Mouse (Mus musculus): ENCODE data around the gene Taf11. TPM values are rescaled to one million over a fixed set of nuclear protein-coding genes. Genes with fewer than 3 reads are reported as not detected.

Gene Taf11
- polyA plus RNA-seq, 1 experiment: 38.4 TPM

DNA sequence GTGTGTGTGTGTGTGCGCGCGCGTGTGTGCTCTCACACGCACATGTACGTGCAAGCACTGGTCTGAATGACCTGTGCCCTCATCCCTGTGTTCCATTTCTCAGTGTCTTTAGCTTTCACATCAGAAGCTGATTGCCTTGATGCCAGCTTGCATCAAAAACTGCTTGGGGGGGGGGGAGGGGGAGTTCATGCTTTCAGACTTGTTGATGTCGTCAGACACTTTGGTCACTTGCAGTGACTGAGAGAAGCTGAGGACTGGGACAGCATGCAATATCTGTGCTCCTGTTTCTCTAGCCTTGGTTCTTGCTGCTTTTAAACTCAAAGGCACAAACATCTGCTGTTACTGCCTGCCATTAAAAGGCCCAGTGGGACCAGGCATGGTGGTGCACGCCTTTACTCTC lies 36.7 kb upstream of the Taf11 start:
- H3ac ChIP-seq (ENCODE audit: control insufficient read depth, insufficient read length, low read depth): no peak overlapping the region
- no peak for TF ChIP-seq MYOD1 (IDR thresholded peaks at IDR 0.05; ENCODE audit: control insufficient read depth, insufficient read length, low read depth)
- no peak for TF ChIP-seq FOSL1 (IDR thresholded peaks at IDR 0.05; ENCODE audit: insufficient read depth, low read length, poor library complexity, severe bottlenecking)
- TF ChIP-seq MAX (IDR thresholded peaks at IDR 0.05): no peak
- no peak for TF ChIP-seq CEBPB (IDR thresholded peaks at IDR 0.05; ENCODE audit: low read depth)
- TF ChIP-seq CTCF (IDR thresholded peaks at IDR 0.05; ENCODE audit: control insufficient read depth, insufficient read depth, insufficient read length): no peak
- TF ChIP-seq USF1 (IDR thresholded peaks at IDR 0.05; ENCODE audit: low read depth): no peak
- no peak for TF ChIP-seq MYOG (IDR thresholded peaks at IDR 0.05; ENCODE audit: control insufficient read depth, extremely low read depth, insufficient read length)
- H3K27me3 ChIP-seq (ENCODE audit: control insufficient read depth, insufficient read depth, insufficient read length): no peaks in the 10 kb centered on the region
- no peaks in the 10 kb centered on the region for H3K36me3 ChIP-seq (ENCODE audit: control insufficient read depth, insufficient read depth)
- no peaks in the 10 kb centered on the region for H3K79me2 ChIP-seq (ENCODE audit: control insufficient read depth, insufficient read depth)
- peaks cover 1% of the 10 kb centered on the region for H3K79me3 ChIP-seq (ENCODE audit: low read depth)
- no peak overlapping the region for H3K4me3 ChIP-seq (ENCODE audit: insufficient read depth, poor library complexity, severe bottlenecking)

DNA sequence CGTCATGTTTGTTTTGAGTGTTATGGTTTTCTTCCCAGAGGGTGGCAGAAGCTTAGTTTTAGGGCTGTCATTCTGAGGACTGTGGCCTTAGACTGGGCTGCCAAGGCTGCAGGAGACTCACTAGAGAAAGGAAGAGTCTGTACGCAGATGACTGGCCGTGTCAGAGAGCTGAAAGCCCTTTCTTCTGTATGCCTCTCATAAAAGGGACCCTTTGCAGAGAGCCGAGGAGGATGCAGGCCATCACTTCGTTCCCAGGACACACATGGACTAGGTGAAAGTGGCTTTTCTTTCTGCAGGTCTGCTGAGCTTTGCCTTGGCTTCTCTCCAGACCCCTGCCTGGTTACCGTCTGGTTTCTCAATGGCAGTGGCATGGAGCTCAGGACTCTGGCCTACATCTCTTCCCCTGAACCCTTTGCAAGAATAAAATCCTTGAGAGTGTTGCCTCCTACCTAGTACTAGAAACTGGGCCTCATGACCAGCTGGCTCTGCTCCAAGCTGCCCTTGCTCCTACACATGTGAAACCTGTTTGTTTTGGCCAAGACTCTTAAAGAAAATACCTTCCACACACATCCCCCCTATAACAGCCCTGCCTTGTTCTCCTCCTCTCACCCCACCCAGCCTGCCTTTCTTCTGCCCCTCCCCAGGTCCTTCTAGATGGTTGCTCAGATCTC lies 36.0 kb upstream of the Taf11 start:
- Histone ChIP-seq H3K36me3 (ENCODE audit: control insufficient read depth, insufficient read depth) (no peaks in the 10 kb centered on the region), H3ac (ENCODE audit: control insufficient read depth, insufficient read length, low read depth) (no peak overlapping the region), H3K79me2 (ENCODE audit: control insufficient read depth, insufficient read depth) (no peaks in the 10 kb centered on the region), H3K27me3 (ENCODE audit: control insufficient read depth, insufficient read depth, insufficient read length) (no peaks in the 10 kb centered on the region), H3K79me3 (ENCODE audit: low read depth) (peaks cover 1% of the 10 kb centered on the region), H3K4me3 (ENCODE audit: insufficient read depth, poor library complexity, severe bottlenecking) (no peak overlapping the region)
- no peak for TF ChIP-seq CTCF (IDR thresholded peaks at IDR 0.05; ENCODE audit: control insufficient read depth, insufficient read depth, insufficient read length)
- no peak for TF ChIP-seq MYOD1 (IDR thresholded peaks at IDR 0.05; ENCODE audit: control insufficient read depth, insufficient read length, low read depth)
- no peak for TF ChIP-seq USF1 (IDR thresholded peaks at IDR 0.05; ENCODE audit: low read depth)
- no peak for TF ChIP-seq MAX (IDR thresholded peaks at IDR 0.05)
- no peak for TF ChIP-seq FOSL1 (IDR thresholded peaks at IDR 0.05; ENCODE audit: insufficient read depth, low read length, poor library complexity, severe bottlenecking)
- TF ChIP-seq MYOG (IDR thresholded peaks at IDR 0.05; ENCODE audit: control insufficient read depth, extremely low read depth, insufficient read length): no peak
- no peak for TF ChIP-seq CEBPB (IDR thresholded peaks at IDR 0.05; ENCODE audit: low read depth)

DNA sequence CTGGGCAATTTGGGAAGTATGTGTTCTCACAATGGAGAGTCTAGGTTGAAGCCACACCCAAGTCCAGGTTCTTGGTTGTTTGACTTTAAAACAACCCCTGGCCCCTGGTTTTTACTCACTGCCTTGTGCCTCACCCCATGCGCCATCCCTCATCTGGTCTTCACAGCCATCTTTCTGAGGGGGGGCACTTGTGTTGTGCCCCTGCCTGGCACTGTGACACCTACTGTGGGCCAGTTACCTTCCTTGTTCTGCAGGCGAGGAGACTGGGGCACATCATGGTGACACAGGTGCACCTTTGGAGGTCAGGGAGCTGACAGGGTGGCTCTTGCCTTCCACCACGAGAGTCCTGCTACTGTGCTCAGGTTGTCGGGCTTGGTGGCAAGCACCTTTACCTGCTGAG lies 32.5 kb upstream of the Taf11 start:
- Histone ChIP-seq H3ac (ENCODE audit: control insufficient read depth, insufficient read length, low read depth) (no peak overlapping the region), H3K4me3 (ENCODE audit: insufficient read depth, poor library complexity, severe bottlenecking) (no peak overlapping the region), H3K27me3 (ENCODE audit: control insufficient read depth, insufficient read depth, insufficient read length) (no peaks in the 10 kb centered on the region), H3K36me3 (ENCODE audit: control insufficient read depth, insufficient read depth) (no peaks in the 10 kb centered on the region), H3K79me2 (ENCODE audit: control insufficient read depth, insufficient read depth) (peaks cover 5% of the 10 kb centered on the region), H3K79me3 (ENCODE audit: low read depth) (peaks cover 1% of the 10 kb centered on the region)
- no peak for TF ChIP-seq MYOD1 (IDR thresholded peaks at IDR 0.05; ENCODE audit: control insufficient read depth, insufficient read length, low read depth)
- no peak for TF ChIP-seq MYOG (IDR thresholded peaks at IDR 0.05; ENCODE audit: control insufficient read depth, extremely low read depth, insufficient read length)
- TF ChIP-seq CTCF (IDR thresholded peaks at IDR 0.05; ENCODE audit: control insufficient read depth, insufficient read depth, insufficient read length): no peak
- TF ChIP-seq FOSL1 (IDR thresholded peaks at IDR 0.05; ENCODE audit: insufficient read depth, low read length, poor library complexity, severe bottlenecking): no peak
- no peak for TF ChIP-seq USF1 (IDR thresholded peaks at IDR 0.05; ENCODE audit: low read depth)
- TF ChIP-seq MAX (IDR thresholded peaks at IDR 0.05): no peak
- no peak for TF ChIP-seq CEBPB (IDR thresholded peaks at IDR 0.05; ENCODE audit: low read depth)

DNA sequence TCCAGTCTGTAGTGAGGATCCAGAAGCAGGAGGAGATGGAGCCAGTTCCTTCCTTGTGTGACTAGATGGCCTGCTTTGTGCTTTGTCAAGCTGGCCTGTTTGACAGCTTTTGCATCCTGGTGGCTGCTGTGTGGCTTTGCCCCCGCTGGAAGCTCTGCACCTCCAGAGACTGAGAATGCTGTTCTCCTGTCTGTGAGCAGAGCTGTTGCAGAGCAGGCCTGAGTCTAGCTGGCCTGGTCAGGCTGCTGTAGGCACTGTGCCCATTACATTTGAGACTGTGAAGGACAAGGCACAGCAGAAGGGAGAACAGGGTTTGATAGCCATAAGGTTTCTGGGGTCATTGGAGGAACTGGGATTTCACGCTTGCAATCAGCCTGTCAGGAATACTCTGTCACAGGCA lies 32.1 kb upstream of the Taf11 start:
- peaks cover 1% of the 10 kb centered on the region for H3K79me3 ChIP-seq (ENCODE audit: low read depth)
- peaks cover 5% of the 10 kb centered on the region for H3K79me2 ChIP-seq (ENCODE audit: control insufficient read depth, insufficient read depth)
- H3K27me3 ChIP-seq (ENCODE audit: control insufficient read depth, insufficient read depth, insufficient read length): no peaks in the 10 kb centered on the region
- no peak overlapping the region for H3K4me3 ChIP-seq (ENCODE audit: insufficient read depth, poor library complexity, severe bottlenecking)
- TF ChIP-seq MYOD1 (IDR thresholded peaks at IDR 0.05; ENCODE audit: control insufficient read depth, insufficient read length, low read depth): no peak
- no peak for TF ChIP-seq FOSL1 (IDR thresholded peaks at IDR 0.05; ENCODE audit: insufficient read depth, low read length, poor library complexity, severe bottlenecking)
- no peak for TF ChIP-seq USF1 (IDR thresholded peaks at IDR 0.05; ENCODE audit: low read depth)
- no peak for TF ChIP-seq CEBPB (IDR thresholded peaks at IDR 0.05; ENCODE audit: low read depth)
- TF ChIP-seq MAX (IDR thresholded peaks at IDR 0.05): no peak
- TF ChIP-seq MYOG (IDR thresholded peaks at IDR 0.05; ENCODE audit: control insufficient read depth, extremely low read depth, insufficient read length): no peak
- TF ChIP-seq CTCF (IDR thresholded peaks at IDR 0.05; ENCODE audit: control insufficient read depth, insufficient read depth, insufficient read length): no peak
- no peaks in the 10 kb centered on the region for H3K36me3 ChIP-seq (ENCODE audit: control insufficient read depth, insufficient read depth)
- no peak overlapping the region for H3ac ChIP-seq (ENCODE audit: control insufficient read depth, insufficient read length, low read depth)

DNA sequence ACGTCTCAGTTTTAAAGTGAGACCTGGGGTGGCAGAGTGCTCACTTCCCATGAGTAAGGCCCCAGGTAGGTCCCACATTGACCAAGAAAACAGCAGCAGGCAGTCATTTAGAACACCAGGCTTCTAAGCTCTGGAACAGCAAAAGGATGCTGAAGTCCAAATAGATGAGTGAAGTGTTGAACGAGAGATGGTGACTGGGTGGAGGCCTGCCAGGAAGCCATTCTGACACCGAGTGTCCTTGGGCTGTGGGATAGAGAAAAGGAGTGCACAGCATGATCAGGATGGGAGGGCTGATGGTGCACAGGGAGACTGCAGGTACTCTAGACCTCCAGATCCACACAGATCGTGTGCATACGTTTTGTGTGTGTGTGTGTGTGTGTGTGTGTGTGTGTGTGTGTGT lies 31.5 kb upstream of the Taf11 start:
- Histone ChIP-seq H3K4me3 (ENCODE audit: insufficient read depth, poor library complexity, severe bottlenecking) (no peak overlapping the region), H3K27me3 (ENCODE audit: control insufficient read depth, insufficient read depth, insufficient read length) (no peaks in the 10 kb centered on the region), H3ac (ENCODE audit: control insufficient read depth, insufficient read length, low read depth) (no peak overlapping the region), H3K36me3 (ENCODE audit: control insufficient read depth, insufficient read depth) (no peaks in the 10 kb centered on the region), H3K79me2 (ENCODE audit: control insufficient read depth, insufficient read depth) (peaks cover 5% of the 10 kb centered on the region), H3K79me3 (ENCODE audit: low read depth) (peaks cover 1% of the 10 kb centered on the region)
- TF ChIP-seq CEBPB (IDR thresholded peaks at IDR 0.05; ENCODE audit: low read depth) (no peak), FOSL1 (IDR thresholded peaks at IDR 0.05; ENCODE audit: insufficient read depth, low read length, poor library complexity, severe bottlenecking) (no peak), CTCF (IDR thresholded peaks at IDR 0.05; ENCODE audit: control insufficient read depth, insufficient read depth, insufficient read length) (no peak), MYOD1 (IDR thresholded peaks at IDR 0.05; ENCODE audit: control insufficient read depth, insufficient read length, low read depth) (no peak), USF1 (IDR thresholded peaks at IDR 0.05; ENCODE audit: low read depth) (no peak), MYOG (IDR thresholded peaks at IDR 0.05; ENCODE audit: control insufficient read depth, extremely low read depth, insufficient read length) (no peak), MAX (IDR thresholded peaks at IDR 0.05) (no peak)

All from C2C12 (cell line).